Mouse (Mus musculus): Measurements from ENCODE around the gene Tlk1. TPM values are rescaled to one million over a fixed set of nuclear protein-coding genes. Genes with fewer than 3 reads are reported as not detected.
A peak's percentile ranks its signal among the peaks of the same experiment; 100 is the strongest.

The Tlk1 gene
- 76.6 and 79.8 TPM in 2 replicates for total RNA-seq (2017)

GRCm38 (mm10) chr2:70825371-70826051 lies at the start of gene Tlk1:
Gene Tlk1 (minus strand): TSS chr2:70825728.
- ATAC-seq (ENCODE audit: extremely low read depth, insufficient number of reproducible peaks, low FRiP score, poor library complexity, severe bottlenecking), result peak; percentile 62

- no peak for ATAC-seq (ENCODE audit: extremely low read depth, insufficient number of reproducible peaks, low FRiP score, poor library complexity, severe bottlenecking)
Measured at GRCm38 (mm10) chr2:70875129-70875528, 49.6 kb upstream of the Tlk1 start.

DNA sequence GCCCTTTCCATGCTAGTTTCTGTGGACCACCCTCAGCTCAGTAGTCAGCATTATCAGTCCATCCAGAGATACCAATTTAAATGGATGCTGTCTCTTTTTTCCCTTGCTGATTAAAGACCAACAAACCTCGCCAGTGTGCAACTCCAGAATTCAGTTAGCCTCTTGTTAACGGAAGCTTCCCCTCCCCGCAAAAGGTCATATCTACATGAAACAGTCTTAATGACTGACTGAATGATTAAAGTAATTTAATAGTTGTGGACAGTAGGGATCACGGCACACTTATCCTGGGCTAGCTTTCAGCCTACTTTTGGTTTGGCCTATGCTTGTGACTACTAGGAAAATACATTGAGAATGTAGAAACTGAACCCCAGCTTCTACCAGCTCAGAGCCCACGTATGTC lies 47.6 kb upstream of the Tlk1 start:
- ATAC-seq (ENCODE audit: extremely low read depth, insufficient number of reproducible peaks, low FRiP score, poor library complexity, severe bottlenecking), result no peak

- ATAC-seq (ENCODE audit: extremely low read depth, insufficient number of reproducible peaks, low FRiP score, poor library complexity, severe bottlenecking), result no peak
Measured at GRCm38 (mm10) chr2:70871466-70872022, 46.0 kb upstream of the Tlk1 start.

GRCm38 (mm10) chr2:70870819-70871218 lies 45.3 kb upstream of the Tlk1 start:
- peak; percentile 56; the same call in 1 of the 2 replicates for ATAC-seq (ENCODE audit: extremely low read depth, insufficient number of reproducible peaks, low FRiP score, poor library complexity, severe bottlenecking)

DNA sequence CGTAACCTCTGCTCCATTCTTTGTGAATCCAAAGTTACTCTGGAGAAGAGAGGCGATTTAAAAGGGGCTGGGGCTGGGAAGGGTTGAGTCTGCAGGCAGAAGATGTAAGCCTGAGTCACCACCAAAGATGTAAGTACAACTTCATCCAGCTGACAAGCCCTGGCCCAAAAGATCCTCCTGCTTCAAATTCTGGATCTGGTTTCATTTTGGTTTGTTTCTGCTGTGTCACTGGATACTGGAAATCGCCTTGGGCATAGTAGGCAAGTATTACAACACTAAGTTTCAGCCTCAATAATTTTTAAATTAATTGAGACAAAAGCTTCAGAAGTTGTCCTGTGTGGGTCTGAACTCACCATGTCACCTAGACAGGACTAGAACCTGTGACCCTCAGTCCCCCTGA lies 43.6 kb upstream of the Tlk1 start:
- ATAC-seq (ENCODE audit: extremely low read depth, insufficient number of reproducible peaks, low FRiP score, poor library complexity, severe bottlenecking), result no peak

DNA sequence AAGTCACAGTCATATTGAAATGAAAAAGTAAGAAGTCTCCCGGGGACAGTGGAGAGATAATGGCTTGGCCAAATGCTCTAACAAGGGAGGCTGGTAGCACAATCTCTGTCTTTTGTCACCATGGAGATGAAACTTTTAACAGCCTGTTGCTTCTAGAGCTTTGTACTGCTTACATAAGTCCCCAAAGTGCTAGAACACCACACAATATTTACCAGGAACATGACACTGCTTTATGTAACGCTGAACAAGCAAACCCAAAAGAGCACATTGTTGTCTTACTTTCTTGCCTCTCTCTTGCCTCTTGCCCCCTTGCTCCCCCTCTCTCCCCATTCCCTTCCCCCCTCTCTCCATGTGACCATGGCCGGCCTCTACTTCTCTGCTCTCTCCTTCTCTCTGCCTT lies 41.7 kb upstream of the Tlk1 start:
- ATAC-seq (ENCODE audit: extremely low read depth, insufficient number of reproducible peaks, low FRiP score, poor library complexity, severe bottlenecking), result no peak

DNA sequence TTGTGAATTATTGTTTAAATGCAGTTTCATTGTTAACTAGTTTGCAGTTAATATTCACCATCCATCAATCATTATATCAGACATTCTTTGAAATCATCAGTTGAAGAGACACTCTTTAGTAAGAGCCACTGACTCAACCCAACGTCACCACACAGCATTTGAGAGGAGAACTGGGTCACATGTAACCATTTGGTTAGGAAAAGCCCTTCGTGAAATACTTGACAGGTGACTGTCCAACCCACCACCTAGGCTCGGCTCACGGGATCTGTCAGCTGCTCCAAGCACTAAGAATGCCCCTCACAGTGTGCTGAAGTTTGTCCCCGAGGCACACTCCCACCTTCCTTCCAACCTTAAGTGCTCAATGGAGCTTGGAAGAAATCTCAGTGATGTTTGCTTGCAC lies 37.4 kb upstream of the Tlk1 start:
- ATAC-seq (ENCODE audit: extremely low read depth, insufficient number of reproducible peaks, low FRiP score, poor library complexity, severe bottlenecking), result no peak

DNA sequence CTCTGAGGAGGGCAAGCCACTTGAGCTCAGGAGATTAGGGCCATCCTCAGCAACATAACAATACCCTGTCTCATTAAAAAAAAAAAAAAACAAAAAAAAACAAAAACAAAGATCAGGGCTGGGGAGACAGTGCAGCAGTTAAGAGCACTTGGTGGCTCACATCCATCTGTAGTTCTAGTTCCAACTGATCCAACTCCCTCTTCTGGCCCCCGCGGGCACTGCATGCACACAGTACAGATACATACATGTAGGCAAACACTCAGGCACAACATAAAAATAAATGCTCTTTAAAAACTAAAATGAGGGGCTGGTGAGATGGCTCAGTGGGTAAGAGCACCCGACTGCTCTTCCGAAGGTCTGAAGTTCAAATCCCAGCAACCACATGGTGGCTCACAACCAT lies 34.2 kb upstream of the Tlk1 start:
- no peak for ATAC-seq (ENCODE audit: extremely low read depth, insufficient number of reproducible peaks, low FRiP score, poor library complexity, severe bottlenecking)

DNA sequence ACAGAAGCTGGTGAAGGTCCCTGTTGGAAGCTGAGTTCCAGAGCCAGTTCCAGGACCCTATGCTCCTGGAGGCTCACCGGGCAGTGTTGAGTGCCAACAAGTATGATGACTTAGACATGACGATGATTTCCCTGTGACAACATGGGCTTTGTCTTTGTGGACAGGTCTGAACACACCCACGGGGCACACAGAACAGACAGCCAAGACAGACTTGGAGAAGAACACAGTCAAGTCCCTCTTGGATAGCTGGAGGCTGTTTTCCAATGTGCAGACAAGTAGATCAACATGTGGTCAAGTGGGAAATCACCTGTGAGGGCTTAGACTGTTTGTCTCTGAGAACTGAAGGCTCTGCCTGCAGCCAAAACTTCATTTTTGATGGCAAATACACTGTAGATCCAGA lies 31.4 kb upstream of the Tlk1 start:
- ATAC-seq (ENCODE audit: extremely low read depth, insufficient number of reproducible peaks, low FRiP score, poor library complexity, severe bottlenecking), result no peak

GRCm38 (mm10) chr2:70854231-70854888 lies 28.8 kb upstream of the Tlk1 start:
- ATAC-seq (ENCODE audit: extremely low read depth, insufficient number of reproducible peaks, low FRiP score, poor library complexity, severe bottlenecking), result no peak

DNA sequence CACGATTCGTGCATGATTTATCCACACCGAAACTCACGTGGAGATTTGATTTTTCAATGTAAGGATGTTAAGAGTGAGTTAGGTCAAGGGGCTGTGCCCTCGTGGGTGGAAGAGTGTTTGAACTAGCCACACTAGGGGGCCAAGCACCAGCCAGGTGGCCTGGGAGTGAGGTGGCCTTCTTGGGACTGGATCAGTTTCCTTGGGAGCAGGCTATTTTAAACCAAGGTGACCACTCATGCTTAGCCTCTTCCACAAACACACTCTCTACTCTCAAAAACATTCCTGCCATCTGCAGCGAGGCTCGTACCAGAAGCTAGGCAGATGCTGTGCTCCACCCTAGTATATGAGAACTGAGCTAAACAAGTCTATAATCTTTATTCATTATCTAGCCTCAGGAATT lies 27.8 kb upstream of the Tlk1 start:
- ATAC-seq (ENCODE audit: extremely low read depth, insufficient number of reproducible peaks, low FRiP score, poor library complexity, severe bottlenecking), result no peak

DNA sequence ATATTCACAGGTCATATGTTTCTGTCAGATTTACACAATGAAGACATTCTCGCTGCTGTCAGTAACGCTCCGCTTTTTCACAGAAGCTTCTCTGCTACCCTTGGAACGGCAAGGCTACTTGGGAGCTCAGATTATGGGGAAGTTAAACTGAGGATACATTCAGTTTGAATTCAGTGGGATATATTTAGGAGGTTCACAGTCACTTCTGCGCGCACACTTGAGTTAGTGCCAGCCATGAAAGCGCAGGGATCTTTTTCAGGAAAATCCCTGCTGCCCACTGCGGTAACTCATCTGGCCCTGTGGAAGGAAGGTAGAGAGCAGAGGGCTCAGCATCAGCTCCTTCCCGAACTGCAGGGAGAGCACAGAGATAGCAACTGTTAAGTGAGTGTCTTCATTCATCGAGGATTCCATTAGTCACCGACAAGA lies 27.3 kb upstream of the Tlk1 start:
- no peak for ATAC-seq (ENCODE audit: extremely low read depth, insufficient number of reproducible peaks, low FRiP score, poor library complexity, severe bottlenecking)

- no peak for ATAC-seq (ENCODE audit: extremely low read depth, insufficient number of reproducible peaks, low FRiP score, poor library complexity, severe bottlenecking)
Measured at GRCm38 (mm10) chr2:70852186-70852795, 26.8 kb upstream of the Tlk1 start.

DNA sequence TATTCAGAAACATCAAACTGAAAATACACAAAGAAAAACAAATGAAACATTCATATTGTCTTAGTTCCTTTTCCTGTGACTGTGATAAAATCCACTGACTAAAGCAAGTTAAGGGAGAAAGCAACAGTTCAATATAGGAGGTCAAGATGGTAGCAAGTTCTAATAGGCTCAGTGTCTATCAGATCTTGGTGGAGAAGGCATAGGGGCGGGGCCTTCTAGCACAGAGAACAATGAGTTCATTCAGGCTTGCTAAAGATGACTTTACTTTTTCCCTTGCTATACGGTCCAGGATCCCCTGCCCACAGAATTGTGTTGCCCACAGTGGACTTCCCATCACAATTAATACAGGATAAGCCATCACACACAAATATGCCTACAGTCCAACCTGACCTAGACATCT lies 20.3 kb upstream of the Tlk1 start:
- no peak for ATAC-seq (ENCODE audit: extremely low read depth, insufficient number of reproducible peaks, low FRiP score, poor library complexity, severe bottlenecking)

GRCm38 (mm10) chr2:70844694-70845395 lies 19.3 kb upstream of the Tlk1 start:
- ATAC-seq (ENCODE audit: extremely low read depth, insufficient number of reproducible peaks, low FRiP score, poor library complexity, severe bottlenecking), result no peak

DNA sequence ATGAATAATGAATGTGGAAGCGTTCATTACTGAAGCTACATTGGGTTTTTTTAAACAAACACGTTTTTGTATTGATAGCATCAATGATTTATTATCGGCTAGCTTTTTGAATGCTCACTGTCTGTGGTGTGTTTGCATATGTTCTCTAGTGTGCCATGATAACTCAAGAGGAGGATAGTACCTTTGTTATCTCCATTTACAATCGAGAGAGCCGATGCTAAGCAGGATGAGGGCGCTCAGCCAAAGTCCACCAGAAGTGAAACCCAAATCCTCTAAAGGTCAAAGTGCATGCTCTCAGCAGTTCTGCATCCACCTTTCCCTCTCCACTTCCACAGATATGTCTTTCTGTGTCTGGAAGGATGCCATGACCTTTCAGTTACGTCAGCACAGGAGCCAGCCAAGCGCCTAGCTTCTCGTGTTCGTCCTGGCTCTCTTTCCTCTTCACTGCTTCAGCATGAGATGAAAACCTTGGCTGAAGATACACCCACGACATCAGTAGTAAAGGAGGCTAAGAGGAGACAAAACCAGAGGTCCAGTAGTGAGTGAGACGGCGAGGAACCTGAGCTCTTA lies 16.6 kb upstream of the Tlk1 start:
- no peak for ATAC-seq (ENCODE audit: extremely low read depth, insufficient number of reproducible peaks, low FRiP score, poor library complexity, severe bottlenecking)

GRCm38 (mm10) chr2:70838536-70839216 lies 13.1 kb upstream of the Tlk1 start:
- ATAC-seq (ENCODE audit: extremely low read depth, insufficient number of reproducible peaks, low FRiP score, poor library complexity, severe bottlenecking), result no peak

DNA sequence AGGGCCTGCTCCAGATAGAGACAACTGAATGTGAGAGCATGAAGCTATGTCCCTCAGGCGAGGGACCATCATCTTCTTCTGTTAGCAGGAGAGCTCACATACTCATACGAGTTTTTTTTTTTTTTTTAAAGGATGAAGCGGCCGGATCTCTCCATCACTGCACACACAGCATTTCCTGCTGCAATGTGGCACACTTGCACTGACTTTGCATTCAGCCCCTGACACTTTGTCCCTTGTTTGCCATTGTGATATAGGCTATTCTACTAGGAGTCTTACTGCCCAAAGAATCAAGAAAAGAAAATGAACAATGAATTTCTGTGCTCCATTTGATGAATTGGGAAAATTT lies 10.8 kb upstream of the Tlk1 start:
- ATAC-seq (ENCODE audit: extremely low read depth, insufficient number of reproducible peaks, low FRiP score, poor library complexity, severe bottlenecking), result peak; percentile 56; the same call in 1 of the 2 replicates
